Mouse (Mus musculus) thymus, adult 2 months (tissue): ENCODE data around the gene Cldn2. TPM values are rescaled to one million over a fixed set of nuclear protein-coding genes. Genes with fewer than 3 reads are reported as not detected.
"Not testable (repeated sequence)": the region's sequence is repeated elsewhere in the genome, so short reads cannot be mapped to it uniquely, and the experiment has no call there.

Experiments
- DNase-seq: peaks from one replicate; pipeline ENCODE4 v3.0.0; 2021
- H3K27ac ChIP-seq: fragments of 200-500 bp; 2 replicates; pipeline ENCODE4 v1.5.1; 2012; ENCODE audit warnings: low read length, control low read depth; ENCODE audit not compliant: control insufficient read depth, insufficient read depth
- H3K27me3 ChIP-seq: fragments of 200-500 bp; 2 replicates; pipeline ENCODE4 v1.6.1; 2012; ENCODE audit warnings: mild to moderate bottlenecking, low read length, moderate library complexity, mixed read lengths; ENCODE audit not compliant: control insufficient read depth, insufficient read depth
- H3K36me3 ChIP-seq: fragments of 200-500 bp; 2 replicates; pipeline ENCODE4 v1.6.1; 2012; ENCODE audit warnings: mild to moderate bottlenecking, low read length, moderate library complexity; ENCODE audit not compliant: control insufficient read depth, insufficient read depth
- H3K4me1 ChIP-seq: fragments of 200-500 bp; replicated peaks from 2 replicates; pipeline ENCODE4 v1.6.1; 2012; ENCODE audit warnings: low read length; ENCODE audit not compliant: control insufficient read depth, insufficient read depth
- H3K4me3 ChIP-seq: fragments of 200-500 bp; 2 replicates; pipeline ENCODE4 v1.5.1; 2012; ENCODE audit warnings: mild to moderate bottlenecking, low read length, control low read depth, moderate library complexity; ENCODE audit not compliant: control insufficient read depth, insufficient read depth
- CTCF ChIP-seq: fragments of 200-500 bp; IDR thresholded peaks from 2 replicates; pipeline ENCODE4 v1.5.1; 2012; ENCODE audit warnings: mild to moderate bottlenecking, control low read depth, low read length, moderate library complexity, borderline replicate concordance; ENCODE audit not compliant: control insufficient read depth, poor library complexity, insufficient read depth; ENCODE audit errors: extremely low read depth
- POLR2A ChIP-seq: fragments of 200-500 bp; IDR thresholded peaks from 2 replicates; pipeline ENCODE4 v1.6.1; 2012; ENCODE audit warnings: mild to moderate bottlenecking, low read length, control low read depth, moderate library complexity; ENCODE audit not compliant: control insufficient read depth, poor library complexity, insufficient read depth; ENCODE audit errors: extremely low read depth
- WGBS: fragments of 180-500 bp; shearing (Covaris S2); methylation state at CpG from one replicate; pipeline ENCODE4 v1.1.7; 2018; 5-methylcytosine and 5-hydroxymethylcytosine counted together
- polyA plus RNA-seq: library from polyadenylated mRNA; depleted of rRNA; stranded (reverse); fragments of >200 nt; gene quantifications from 2 replicates; pipeline ENCODE4 v1.2.3, GENCODE M21; 2012; rRNA removed

The Cldn2 gene
- 0.23 and 0.28 TPM in 2 replicates for polyA plus RNA-seq

DNA sequence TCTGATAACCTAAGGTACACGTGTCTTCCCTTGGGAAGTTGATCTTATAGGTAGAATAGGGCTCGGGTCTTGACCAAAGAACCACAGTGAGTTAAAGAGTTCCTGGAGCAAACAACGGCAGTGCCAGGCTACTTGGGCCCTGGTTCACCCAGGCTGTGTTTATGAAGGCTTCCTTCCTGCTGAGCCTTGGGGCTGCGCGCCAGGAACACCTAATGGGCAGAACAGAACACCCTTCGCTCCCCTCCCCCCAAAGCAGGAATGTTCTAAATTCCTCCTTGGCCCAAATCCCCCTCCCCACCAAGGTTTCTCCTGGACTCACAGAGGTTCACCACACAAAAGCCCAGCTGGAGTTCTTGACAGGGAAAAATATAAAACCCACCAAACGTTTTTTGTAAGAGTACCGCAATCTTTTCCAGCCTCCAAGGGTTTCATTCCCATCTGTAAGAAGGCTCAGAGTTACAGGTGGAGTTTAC is at the start of gene Cldn2:
Cldn2 (plus strand) TSS at position 423 of the 473 bp plus-strand sequence.
- no peak for DNase-seq
- Histone ChIP-seq H3K27ac (no peak within 1 kb of the TSS), H3K4me3 (no peak within 1 kb of the TSS), H3K36me3 (no peaks in the 10 kb centered on the region), H3K27me3 (no peaks in the 10 kb centered on the region), H3K4me1 (no peaks in the 10 kb centered on the region; the same call in none of the 2 replicates)
- TF ChIP-seq POLR2A: no peak
- TF ChIP-seq CTCF: no peak
- 74% methylated on average over 8 of the region's 8 CpGs for WGBS

DNA sequence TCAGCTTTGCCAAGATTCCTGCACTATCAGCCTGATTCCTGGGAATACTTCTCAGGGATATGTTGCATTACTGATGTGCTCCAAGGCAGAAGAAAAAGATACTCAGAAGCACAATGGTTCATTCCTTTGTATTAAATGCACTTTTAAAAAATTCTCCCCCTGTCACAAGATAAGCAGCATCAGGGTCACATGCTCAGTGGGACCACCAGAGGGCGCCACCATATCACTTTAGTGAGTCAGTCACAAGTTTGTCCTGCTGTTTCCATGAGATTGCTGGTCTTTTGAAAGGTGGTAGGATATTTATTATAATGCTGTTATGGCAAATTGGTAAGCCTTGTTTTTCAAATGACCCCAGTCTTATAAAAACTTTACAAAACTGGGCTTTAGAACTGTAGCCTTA is 48.8 kb upstream of the Cldn2 start:
- Histone ChIP-seq H3K4me1 (no peaks in the 10 kb centered on the region), H3K27ac (no peak overlapping the region), H3K36me3 (no peaks in the 10 kb centered on the region), H3K27me3 (no peaks in the 10 kb centered on the region), H3K4me3 (no peak overlapping the region)
- 5% methylated on average over 1 of the region's 1 CpGs for WGBS
- DNase-seq: peak; percentile 27
- no peak for TF ChIP-seq CTCF
- TF ChIP-seq POLR2A: no peak

DNA sequence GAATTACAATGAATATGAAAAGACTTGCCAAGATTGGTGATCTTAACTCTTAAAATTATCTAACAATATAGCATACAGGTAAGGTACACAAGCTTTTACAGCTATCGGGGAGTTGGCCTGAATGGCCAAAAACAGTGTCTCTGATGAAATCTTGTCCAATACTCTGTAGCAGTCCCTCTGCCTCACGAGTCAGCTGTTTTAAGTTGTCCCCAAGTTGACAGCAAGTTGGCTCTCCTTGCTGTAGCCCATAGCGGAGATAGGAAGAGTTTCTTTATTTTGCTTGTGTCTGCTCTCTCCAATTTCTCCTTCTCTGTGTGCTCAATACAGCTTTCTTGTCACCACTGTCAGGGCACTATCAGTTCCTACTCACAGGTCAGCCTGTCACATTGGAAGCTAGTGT is 42.0 kb upstream of the Cldn2 start:
- not testable (repeated sequence) for DNase-seq, H3K4me1 ChIP-seq, H3K4me3 ChIP-seq, H3K27ac ChIP-seq, H3K36me3 ChIP-seq, H3K27me3 ChIP-seq
- 88% methylated on average over 3 of the region's 3 CpGs for WGBS

DNA sequence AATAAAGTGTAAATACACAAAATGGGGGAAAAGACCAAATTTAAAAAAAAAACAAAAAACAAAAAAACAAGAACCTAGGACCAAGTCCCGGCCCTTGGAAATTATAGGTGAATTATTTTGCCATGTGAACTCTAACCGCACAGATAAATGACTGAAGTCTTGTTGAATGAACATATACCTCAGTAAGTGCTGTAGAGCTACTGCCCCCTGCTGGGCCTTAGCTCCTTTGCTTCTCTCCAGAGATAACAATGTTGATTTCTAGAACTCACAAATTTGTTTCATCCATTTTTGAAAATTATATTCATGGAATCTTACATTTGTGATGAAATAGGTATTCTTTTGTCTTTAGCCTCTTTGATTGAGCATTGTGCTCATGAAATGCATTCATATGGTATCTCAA is 38.1 kb upstream of the Cldn2 start:
- TF ChIP-seq POLR2A: no peak
- no peak for TF ChIP-seq CTCF

DNA sequence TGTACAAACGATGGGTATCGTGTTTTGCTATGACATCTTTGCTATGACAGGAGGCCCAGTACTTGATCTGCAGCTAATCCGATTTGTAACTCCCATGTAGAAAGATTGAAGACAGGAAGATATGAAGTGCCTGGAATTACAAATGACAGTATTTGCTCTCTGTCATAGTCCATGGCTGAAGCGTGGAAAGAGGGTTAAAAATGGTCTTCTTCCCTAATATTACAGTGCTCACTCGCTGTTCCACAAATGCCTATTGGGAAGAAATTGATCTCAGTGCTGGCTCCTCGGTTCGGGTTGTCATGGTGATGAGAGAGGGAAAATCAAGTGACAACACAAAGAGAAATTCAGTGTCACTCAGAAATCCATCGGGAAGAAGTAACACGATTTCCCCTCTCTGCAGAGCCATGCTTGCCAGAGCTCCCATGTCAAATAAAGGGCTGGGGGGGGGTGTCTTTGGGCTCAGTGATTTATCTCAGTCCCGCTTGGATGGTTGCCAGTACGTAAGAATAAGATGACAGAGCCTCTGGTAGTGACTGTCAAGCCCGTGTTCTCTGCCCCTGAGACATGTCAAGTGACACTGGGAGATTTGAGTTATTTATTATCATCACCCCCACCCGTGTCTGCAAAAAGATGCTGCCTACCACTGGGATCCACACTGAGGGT is 30.5 kb upstream of the Cldn2 start:
- no peak for DNase-seq
- Histone ChIP-seq H3K27ac (no peak overlapping the region), H3K4me3 (no peak overlapping the region), H3K27me3 (no peaks in the 10 kb centered on the region), H3K36me3 (no peaks in the 10 kb centered on the region), H3K4me1 (no peaks in the 10 kb centered on the region)
- 87% methylated on average over 13 of the region's 13 CpGs for WGBS
- no peak for TF ChIP-seq POLR2A
- no peak for TF ChIP-seq CTCF

More for the DNA sequence above, 38.1 kb upstream of the Cldn2 start:
- 56% methylated on average over 2 of the region's 2 CpGs for WGBS
- peak; percentile 9 for DNase-seq
- no peaks in the 10 kb centered on the region for H3K4me1 ChIP-seq
- H3K36me3 ChIP-seq: no peaks in the 10 kb centered on the region
- H3K27me3 ChIP-seq: no peaks in the 10 kb centered on the region
- H3K4me3 ChIP-seq: no peak overlapping the region
- H3K27ac ChIP-seq: no peak overlapping the region

DNA sequence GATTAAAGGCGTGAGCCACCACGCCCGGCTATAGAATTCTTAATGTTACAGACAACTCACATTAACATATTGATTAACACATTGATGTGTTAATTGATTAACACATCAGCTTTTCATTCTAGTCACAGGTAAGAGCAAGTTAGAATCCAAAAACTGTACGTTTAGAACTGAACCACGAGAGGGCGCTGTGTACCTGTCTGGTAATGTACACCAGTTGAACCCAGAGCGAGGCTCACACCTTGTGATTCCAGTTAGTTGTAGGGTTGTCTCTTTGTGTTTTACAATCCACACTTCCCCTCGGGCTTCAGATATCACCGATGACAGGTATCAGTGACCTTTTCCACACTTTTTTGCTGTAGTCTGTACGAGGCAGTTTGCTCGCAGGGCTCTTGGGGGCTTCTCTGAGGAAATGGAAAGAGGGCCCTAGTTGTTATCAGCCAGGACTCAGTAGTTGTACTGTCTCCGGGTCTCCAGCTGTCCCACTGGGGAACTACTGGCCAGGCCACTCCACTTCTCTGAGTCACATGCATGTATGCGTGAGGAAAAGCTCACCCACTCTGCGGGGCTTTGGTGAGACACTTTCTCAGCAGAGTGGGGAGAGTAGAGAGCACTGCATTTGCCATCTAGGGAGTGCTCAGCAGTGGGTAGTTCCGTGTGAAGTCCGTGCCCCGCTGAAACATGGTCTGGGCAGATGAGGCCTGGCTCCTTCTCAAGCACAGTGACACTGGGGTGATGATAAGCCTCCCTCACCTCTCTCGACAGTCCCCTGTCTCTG is 26.1 kb upstream of the Cldn2 start:
- peak; percentile 22 for DNase-seq
- H3K27me3 ChIP-seq: no peaks in the 10 kb centered on the region
- no peak overlapping the region for H3K4me3 ChIP-seq
- WGBS: 28% methylated on average over 18 of the region's 18 CpGs
- TF ChIP-seq CTCF (no peak), POLR2A (no peak)
- no peaks in the 10 kb centered on the region for H3K4me1 ChIP-seq
- no peaks in the 10 kb centered on the region for H3K36me3 ChIP-seq
- H3K27ac ChIP-seq: no peak overlapping the region
